Mouse (Mus musculus) ES-Bruce4 (cell line): ENCODE results near the gene Cd247. TPM values are rescaled to one million over a fixed set of nuclear protein-coding genes. Genes with fewer than 3 reads are reported as not detected.

Source experiments
- H3K27ac ChIP-seq: 2 replicates; pipeline ENCODE4 v1.5.1; 2012; ENCODE audit warnings: low read length, inconsistent platforms; ENCODE audit not compliant: insufficient read depth
- H3K27me3 ChIP-seq: 2 replicates; pipeline ENCODE4 v1.6.1; 2012; ENCODE audit warnings: mild to moderate bottlenecking, low read length, inconsistent platforms; ENCODE audit not compliant: control insufficient read depth, poor library complexity, insufficient read depth, severe bottlenecking
- H3K36me3 ChIP-seq: 2 replicates; pipeline ENCODE4 v1.6.1; 2012; ENCODE audit warnings: inconsistent platforms, mild to moderate bottlenecking, low read length, moderate library complexity; ENCODE audit not compliant: control insufficient read depth, poor library complexity, insufficient read depth, severe bottlenecking
- H3K4me1 ChIP-seq: one replicate; pipeline ENCODE4 v1.8.1; 2011; ENCODE audit warnings: low read length; ENCODE audit not compliant: control insufficient read depth, insufficient read depth
- H3K4me3 ChIP-seq: 2 replicates; pipeline ENCODE4 v1.5.1; 2011; ENCODE audit warnings: low read depth, mild to moderate bottlenecking, low read length
- H3K9ac ChIP-seq: 2 replicates; pipeline ENCODE4 v1.6.1; 2012; ENCODE audit warnings: low read depth, mild to moderate bottlenecking, inconsistent platforms; ENCODE audit not compliant: poor library complexity, severe bottlenecking
- H3K9me3 ChIP-seq: replicated peaks from 2 replicates; pipeline ENCODE4 v1.6.1; 2012; ENCODE audit warnings: mild to moderate bottlenecking, low read length, inconsistent platforms; ENCODE audit not compliant: control insufficient read depth, poor library complexity, insufficient read depth, severe bottlenecking
- CTCF ChIP-seq: IDR thresholded peaks from one replicate; pipeline ENCODE4 v1.8.1; 2011; ENCODE audit warnings: low read depth, low read length
- EP300 ChIP-seq: IDR thresholded peaks from 2 replicates; pipeline ENCODE4 v1.6.1; 2011; ENCODE audit warnings: low read depth, low read length; ENCODE audit not compliant: insufficient read depth
- POLR2A ChIP-seq: IDR thresholded peaks from one replicate; pipeline ENCODE4 v1.8.1; 2011; ENCODE audit warnings: low read length; ENCODE audit not compliant: insufficient read depth
- polyA plus RNA-seq: library from polyadenylated mRNA; stranded (reverse); fragments of >200 nt; gene quantifications from 2 replicates; pipeline ENCODE4 v1.2.4, GENCODE M21; 2011; ENCODE audit warnings: low read depth; ENCODE audit not compliant: missing spikeins, insufficient read depth, insufficient read length

The Cd247 gene
- polyA plus RNA-seq, 1 experiment: not detected

DNA sequence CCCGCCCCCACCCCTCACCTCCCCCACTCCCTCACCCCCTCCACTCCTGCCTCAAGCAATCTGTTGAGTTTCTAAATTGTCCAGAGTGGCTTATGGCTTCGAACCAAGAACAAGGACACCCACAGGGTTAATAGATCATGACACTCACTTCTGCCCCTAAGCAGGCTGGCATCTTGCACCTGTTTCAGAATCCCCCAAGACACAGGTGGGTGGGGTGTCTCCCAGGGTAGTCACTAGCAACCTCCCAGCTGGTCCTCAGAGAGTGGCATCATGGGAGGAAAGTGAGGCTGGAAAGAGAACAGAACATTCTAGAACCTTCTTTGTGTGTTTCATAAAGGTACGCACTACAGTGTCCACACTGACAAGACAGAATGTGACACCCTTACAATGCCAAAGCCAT is 55.1 kb downstream of the Cd247 start:
- no peak overlapping the region for H3K9ac ChIP-seq
- TF ChIP-seq CTCF: no peak
- TF ChIP-seq POLR2A: no peak
- no peak for TF ChIP-seq EP300
- no peak overlapping the region for H3K4me3 ChIP-seq
- no peak overlapping the region for H3K27ac ChIP-seq
- no peaks in the 10 kb centered on the region for H3K4me1 ChIP-seq
- no peaks in the 10 kb centered on the region for H3K36me3 ChIP-seq
- no peaks in the 10 kb centered on the region for H3K9me3 ChIP-seq
- 0 out of 2 replicates have a peak, but pooled peaks cover 2% of the 10 kb centered on the region for H3K27me3 ChIP-seq

DNA sequence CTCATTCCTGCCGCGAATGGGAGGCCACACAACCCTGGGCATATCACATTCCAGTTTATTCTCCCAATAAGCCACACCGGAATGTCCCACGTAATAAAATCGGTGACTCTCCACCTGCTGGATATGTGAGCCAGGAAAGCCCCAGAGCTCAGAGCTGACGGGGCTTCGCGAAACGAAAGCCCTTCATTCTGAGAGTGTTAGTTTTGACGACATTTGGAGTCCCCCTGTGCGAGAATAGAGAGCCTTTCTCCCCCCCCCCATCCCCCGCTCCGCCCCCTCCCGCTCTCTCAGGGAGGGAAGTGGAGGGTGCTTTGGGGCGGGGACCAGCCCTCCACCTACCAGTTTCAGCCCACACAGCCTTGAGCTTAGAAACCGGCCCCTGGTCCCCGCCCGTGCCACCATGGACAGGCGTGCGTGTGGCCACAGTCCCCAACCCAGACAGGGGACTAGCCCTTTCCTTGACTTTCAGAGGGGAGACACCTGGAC is 56.0 kb downstream of the Cd247 start:
- H3K4me1 ChIP-seq: no peaks in the 10 kb centered on the region
- no peak overlapping the region for H3K9ac ChIP-seq
- 0 out of 2 replicates have a peak overlapping the region, but pooled peaks have one; percentile 26 for H3K4me3 ChIP-seq
- 0 out of 2 replicates have a peak, but pooled peaks cover 2% of the 10 kb centered on the region for H3K27me3 ChIP-seq
- TF ChIP-seq POLR2A (no peak), CTCF (no peak), EP300 (no peak)
- no peaks in the 10 kb centered on the region for H3K9me3 ChIP-seq
- H3K36me3 ChIP-seq: no peaks in the 10 kb centered on the region
- no peak overlapping the region for H3K27ac ChIP-seq

DNA sequence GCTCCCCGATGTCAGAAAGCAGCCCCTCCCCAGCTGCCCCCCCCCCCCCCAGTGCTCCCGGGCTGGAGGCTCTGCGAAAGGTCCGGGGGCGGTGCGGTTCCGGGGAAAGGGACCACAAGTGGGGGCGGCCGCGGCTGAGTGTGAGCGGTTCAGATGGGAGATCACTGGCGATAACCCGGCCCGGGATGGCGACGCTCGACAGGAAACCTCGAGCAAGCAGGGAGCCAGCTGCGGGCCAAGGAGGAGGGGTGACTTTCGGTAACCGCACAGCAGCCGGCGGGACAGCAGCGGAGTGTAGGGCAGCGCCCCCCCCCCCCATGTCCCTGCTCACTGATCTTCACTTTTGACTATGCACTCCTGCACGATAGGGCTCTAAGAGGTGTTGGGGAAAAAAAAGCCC is 56.5 kb downstream of the Cd247 start:
- no peaks in the 10 kb centered on the region for H3K36me3 ChIP-seq
- H3K27ac ChIP-seq: no peak overlapping the region
- H3K4me3 ChIP-seq: peak overlapping the region; percentile 48
- TF ChIP-seq POLR2A: no peak
- H3K4me1 ChIP-seq: no peaks in the 10 kb centered on the region
- no peak overlapping the region for H3K9ac ChIP-seq
- H3K27me3 ChIP-seq: 0 out of 2 replicates have a peak, but pooled peaks cover 2% of the 10 kb centered on the region
- no peaks in the 10 kb centered on the region for H3K9me3 ChIP-seq

DNA sequence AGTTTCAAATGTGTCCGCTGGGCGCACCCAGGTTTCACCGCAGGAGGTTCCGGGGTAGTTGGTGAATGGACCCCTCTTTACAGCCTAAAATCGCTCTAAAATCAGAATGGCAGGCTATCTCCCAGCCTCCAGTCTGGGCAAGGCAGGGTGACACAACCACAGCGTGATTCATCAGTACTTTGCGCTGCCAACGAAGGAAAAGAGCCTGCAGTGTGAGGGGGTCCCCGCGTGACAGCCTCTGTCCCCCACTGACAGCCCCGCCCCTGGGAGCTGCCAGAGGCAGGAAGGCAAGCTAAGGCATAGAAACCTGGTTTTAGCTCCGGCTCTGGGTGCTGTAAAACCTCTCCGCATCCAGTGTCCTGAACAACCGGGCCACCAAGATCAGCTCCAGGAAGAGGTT is 56.9 kb downstream of the Cd247 start:
- TF ChIP-seq POLR2A (no peak), CTCF (no peak), EP300 (no peak)
- no peaks in the 10 kb centered on the region for H3K36me3 ChIP-seq
- no peak overlapping the region for H3K27ac ChIP-seq
- H3K4me3 ChIP-seq: peak overlapping the region; percentile 48
- no peaks in the 10 kb centered on the region for H3K4me1 ChIP-seq
- H3K27me3 ChIP-seq: 0 out of 2 replicates have a peak, but pooled peaks cover 2% of the 10 kb centered on the region
- H3K9me3 ChIP-seq: no peaks in the 10 kb centered on the region
- no peak overlapping the region for H3K9ac ChIP-seq

DNA sequence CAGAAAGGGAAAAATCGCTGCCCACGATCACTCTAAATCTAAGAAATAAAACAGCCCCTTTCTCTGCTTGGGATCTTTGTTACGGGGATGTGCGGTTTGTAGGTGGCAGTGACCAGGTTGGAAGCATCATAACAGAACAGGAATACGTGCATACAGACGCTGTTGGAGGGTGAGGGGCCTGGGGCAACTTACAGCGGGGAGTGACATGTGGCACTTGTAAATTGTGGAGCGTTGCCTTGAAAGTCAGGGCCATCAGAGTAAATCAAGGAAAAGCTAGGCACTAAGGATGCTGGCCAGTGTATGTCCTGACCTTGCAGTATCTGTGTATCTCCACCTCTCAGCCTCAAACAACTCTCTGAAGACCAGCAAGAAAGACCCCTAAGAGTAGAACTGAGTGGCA is 59.9 kb downstream of the Cd247 start:
- Histone ChIP-seq H3K27me3 (0 out of 2 replicates have a peak, but pooled peaks cover 2% of the 10 kb centered on the region), H3K4me3 (no peak overlapping the region), H3K4me1 (no peaks in the 10 kb centered on the region), H3K9ac (no peak overlapping the region), H3K9me3 (no peaks in the 10 kb centered on the region), H3K36me3 (no peaks in the 10 kb centered on the region), H3K27ac (no peak overlapping the region)
- no peak for TF ChIP-seq CTCF
- TF ChIP-seq POLR2A: no peak
- TF ChIP-seq EP300: no peak

DNA sequence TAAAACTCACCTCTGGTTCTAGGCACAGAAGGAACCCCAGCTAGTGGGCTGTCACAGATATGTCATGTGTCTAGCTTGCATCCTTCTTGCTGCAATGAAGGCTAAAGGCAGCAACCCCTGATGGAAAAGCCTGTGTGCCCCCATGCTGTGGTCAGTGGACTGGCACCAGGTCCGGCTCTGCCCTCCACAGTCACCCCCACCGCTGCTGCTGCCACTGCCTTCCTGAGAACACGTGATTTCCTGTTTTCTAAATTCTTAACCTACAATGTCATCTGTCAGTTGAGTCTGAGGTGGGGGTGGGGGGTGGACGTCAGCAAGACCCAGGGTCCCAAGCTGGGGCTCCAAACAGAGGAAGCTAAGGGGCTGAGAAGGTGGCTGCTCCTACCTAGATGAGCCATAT is 60.4 kb downstream of the Cd247 start:
- H3K27me3 ChIP-seq: 0 out of 2 replicates have a peak, but pooled peaks cover 2% of the 10 kb centered on the region
- H3K27ac ChIP-seq: no peak overlapping the region
- no peak for TF ChIP-seq POLR2A
- TF ChIP-seq CTCF: no peak
- no peak for TF ChIP-seq EP300
- H3K4me1 ChIP-seq: no peaks in the 10 kb centered on the region
- H3K36me3 ChIP-seq: no peaks in the 10 kb centered on the region
- no peak overlapping the region for H3K9ac ChIP-seq
- no peak overlapping the region for H3K4me3 ChIP-seq
- H3K9me3 ChIP-seq: no peaks in the 10 kb centered on the region
